Mouse (Mus musculus) lung, embryonic 16.5 days (tissue): ENCODE data around the gene Ccdc9. TPM values are rescaled to one million over a fixed set of nuclear protein-coding genes. Genes with fewer than 3 reads are reported as not detected.
"Not testable (repeated sequence)": the region's sequence is repeated elsewhere in the genome, so short reads cannot be mapped to it uniquely, and the experiment has no call there.

ENCODE experiments used
- ATAC-seq: fragments of 200-750 bp; cut with Nextera tagmentation; 2 replicates; pipeline ENCODE4 v1.8.0; 2017; ENCODE audit warnings: low read depth, mild to moderate bottlenecking, moderate library complexity
- H3K27ac ChIP-seq: fragments of 300-500 bp; sonication (generic); 2 replicates; pipeline ENCODE4 v1.5.1; 2014; ENCODE audit warnings: mild to moderate bottlenecking, control low read depth, low read length
- H3K27me3 ChIP-seq: fragments of 300-500 bp; sonication (generic); 2 replicates; pipeline ENCODE4 v1.6.1; 2014; ENCODE audit warnings: low read depth, low read length, mixed read lengths; ENCODE audit not compliant: control insufficient read depth, insufficient read depth
- H3K36me3 ChIP-seq: fragments of 300-500 bp; sonication (generic); 2 replicates; pipeline ENCODE4 v1.6.1; 2014; ENCODE audit warnings: low read length; ENCODE audit not compliant: control insufficient read depth, insufficient read depth
- H3K4me1 ChIP-seq: fragments of 300-500 bp; sonication (generic); replicated peaks from 2 replicates; pipeline ENCODE4 v1.6.1; 2014; ENCODE audit warnings: low read length, mixed read lengths; ENCODE audit not compliant: control insufficient read depth, insufficient read depth
- H3K4me2 ChIP-seq: fragments of 300-500 bp; sonication (generic); 2 replicates; pipeline ENCODE4 v1.6.1; 2014; ENCODE audit warnings: low read depth, low read length, control low read depth
- H3K4me3 ChIP-seq: fragments of 300-500 bp; sonication (generic); 2 replicates; pipeline ENCODE4 v1.5.1; 2014; ENCODE audit warnings: mild to moderate bottlenecking, low read length, control low read depth
- H3K9ac ChIP-seq: fragments of 300-500 bp; sonication (generic); 2 replicates; pipeline ENCODE4 v1.6.1; 2014; ENCODE audit warnings: low read length, control low read depth
- H3K9me3 ChIP-seq: fragments of 300-500 bp; sonication (generic); 2 replicates; pipeline ENCODE4 v1.6.1; 2016; ENCODE audit warnings: low read length; ENCODE audit not compliant: control insufficient read depth
- WGBS: fragments of 180-500 bp; shearing (Covaris S2); extraction: QIAGEN DNeasy Blood & Tissue Kit; methylation state at CpG from one replicate; pipeline ENCODE4 v1.1.7; 2014; 5-methylcytosine and 5-hydroxymethylcytosine counted together
- polyA plus RNA-seq: library from polyadenylated mRNA; unstranded; fragments of >200 nt; fragmentation: Nextera tagmentation; extraction: Ambion mirVana; gene quantifications from 2 replicates; pipeline ENCODE4 v1.2.1, GENCODE M21; 2015

Gene Ccdc9
- polyA plus RNA-seq, 1 experiment from 2014 or later, result 20.1 TPM

DNA sequence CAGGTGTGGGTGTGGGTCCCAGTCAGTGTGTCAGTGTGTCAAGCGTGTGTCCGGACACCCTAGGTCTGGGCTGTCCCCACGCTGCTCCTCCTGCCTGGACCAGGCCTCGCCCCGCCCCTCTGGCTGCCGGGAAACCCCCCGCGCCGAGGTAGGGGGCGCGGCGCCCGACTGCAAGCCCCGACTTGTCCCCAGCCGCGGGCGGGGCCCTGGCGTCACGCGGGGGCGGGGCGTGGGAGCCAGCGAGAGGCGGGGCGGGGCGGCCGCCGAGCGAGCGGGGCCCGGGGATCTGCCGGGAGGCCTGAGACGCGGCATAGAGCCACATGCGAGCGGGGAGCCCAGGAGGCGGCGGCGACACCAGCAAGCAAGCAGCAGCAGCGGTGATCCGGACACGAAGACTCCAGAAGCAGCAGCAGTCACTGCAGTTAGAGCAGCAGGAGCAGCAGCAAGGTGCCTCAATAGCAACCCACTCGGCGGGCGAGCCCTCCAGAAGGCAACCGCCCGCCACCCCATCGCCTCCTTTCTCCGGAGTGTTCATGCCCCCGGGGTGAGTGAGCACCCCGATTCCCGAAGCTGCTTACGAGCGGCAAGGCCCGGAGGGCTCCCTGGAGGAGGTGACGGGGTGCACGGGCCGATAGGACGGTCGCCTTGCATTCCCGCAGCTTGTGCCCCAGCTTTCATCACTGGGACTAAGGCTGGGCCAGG lies 22.9 kb upstream of the Ccdc9 start:
- peak overlapping the region; percentile 71 for H3K9ac ChIP-seq
- peak overlapping the region; percentile 55 for H3K27ac ChIP-seq
- peaks cover 4% of the 10 kb centered on the region; the same call in 1 of the 2 replicates for H3K27me3 ChIP-seq
- H3K4me2 ChIP-seq, result peak overlapping the region; percentile 100
- peak; percentile 49 for ATAC-seq
- H3K4me1 ChIP-seq, result peaks cover 46% of the 10 kb centered on the region
- H3K9me3 ChIP-seq, result no peaks in the 10 kb centered on the region
- H3K36me3 ChIP-seq, result no peaks in the 10 kb centered on the region
- H3K4me3 ChIP-seq, result peak overlapping the region; percentile 72
- WGBS, result under 1% methylated on average over 59 of the region's 61 CpGs

GRCm38 (mm10) chr7:16308555-16309317 lies 22.1 kb upstream of the Ccdc9 start:
- Histone ChIP-seq H3K36me3 (no peaks in the 10 kb centered on the region), H3K27me3 (peaks cover 4% of the 10 kb centered on the region; the same call in 1 of the 2 replicates), H3K4me3 (peak overlapping the region; percentile 72), H3K9ac (peak overlapping the region; percentile 71), H3K4me1 (peaks cover 41% of the 10 kb centered on the region), H3K4me2 (peak overlapping the region; percentile 100), H3K9me3 (no peaks in the 10 kb centered on the region), H3K27ac (peak overlapping the region; percentile 16; the same call in 1 of the 2 replicates)
- 24% methylated on average over 16 of the region's 16 CpGs for WGBS
- no peak for ATAC-seq

DNA sequence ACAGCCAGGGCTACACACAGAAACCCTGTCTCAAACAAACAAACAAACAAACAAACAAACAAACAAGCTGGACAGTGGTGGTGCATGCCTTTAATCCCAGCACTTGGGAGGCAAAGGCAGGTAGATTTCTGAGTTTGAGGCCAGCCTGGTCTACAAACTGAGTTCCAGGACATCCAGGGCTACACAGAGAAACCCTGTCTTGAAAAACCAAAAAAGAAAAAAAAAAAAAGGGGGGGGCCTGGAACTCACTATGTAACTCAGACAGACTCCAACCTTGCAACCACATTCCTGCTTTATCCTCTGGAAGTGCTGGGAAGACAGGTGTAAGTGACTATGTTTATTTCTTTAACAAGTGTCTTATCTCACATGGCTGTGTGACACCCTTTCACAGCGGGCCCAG lies 21.5 kb upstream of the Ccdc9 start, which contains the start of gene Bbc3:
TSS of gene Bbc3 (plus strand) at position 301 of the 400 bp plus-strand sequence.
- H3K4me3 ChIP-seq, result peak within 1 kb of the TSS; percentile 72
- peaks cover 38% of the 10 kb centered on the region for H3K4me1 ChIP-seq
- H3K9me3 ChIP-seq, H3K36me3 ChIP-seq, H3K27me3 ChIP-seq, ATAC-seq: not testable (repeated sequence)
- 19% methylated on average over 1 of the region's 1 CpGs for WGBS
- peak within 1 kb of the TSS; percentile 100 for H3K4me2 ChIP-seq
- peak within 1 kb of the TSS; percentile 71 for H3K9ac ChIP-seq
- peak within 1 kb of the TSS; percentile 16; the same call in 1 of the 2 replicates for H3K27ac ChIP-seq

- not testable (repeated sequence) for H3K27me3 ChIP-seq, H3K27ac ChIP-seq, ATAC-seq, H3K4me3 ChIP-seq, H3K4me2 ChIP-seq, H3K9ac ChIP-seq, H3K9me3 ChIP-seq, H3K36me3 ChIP-seq
- H3K4me1 ChIP-seq, result peaks cover 32% of the 10 kb centered on the region
- WGBS, result 70% methylated on average over 6 of the region's 6 CpGs
Measured at GRCm38 (mm10) chr7:16307141-16307540, 20.5 kb upstream of the Ccdc9 start.

DNA sequence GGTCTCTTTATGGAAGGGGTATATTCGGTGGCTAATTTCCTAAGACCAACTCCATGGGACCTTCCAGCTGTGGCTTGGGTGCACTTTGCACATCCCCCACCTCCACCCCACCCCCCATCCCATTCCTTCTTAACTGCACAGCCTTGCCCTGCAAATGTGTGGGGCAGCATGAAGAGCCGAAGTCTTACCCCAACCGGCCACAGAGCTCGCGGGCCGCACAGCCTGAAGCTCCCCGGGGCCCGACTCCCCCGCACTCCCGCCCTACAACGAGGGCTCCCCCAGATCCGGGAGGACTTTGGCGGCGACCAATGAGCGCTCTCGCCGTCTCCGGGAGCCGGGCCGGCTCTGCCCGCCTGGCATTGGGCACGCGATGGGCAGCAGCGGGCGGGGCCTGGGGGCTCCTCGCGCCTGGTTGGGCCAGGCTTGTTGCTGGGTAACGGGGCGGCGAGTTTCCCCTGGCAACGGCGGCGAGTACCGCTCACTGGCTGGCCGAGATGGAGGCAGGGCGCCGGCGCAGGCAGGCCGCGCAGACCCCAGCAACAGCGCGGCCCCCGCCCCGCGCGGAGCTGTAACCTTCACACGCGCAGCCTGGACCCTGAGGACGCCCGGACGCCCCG lies 12.9 kb upstream of the Ccdc9 start:
- no peaks in the 10 kb centered on the region for H3K27me3 ChIP-seq
- H3K4me1 ChIP-seq, result peaks cover 26% of the 10 kb centered on the region
- no peaks in the 10 kb centered on the region for H3K36me3 ChIP-seq
- H3K27ac ChIP-seq, result no peak overlapping the region
- H3K9ac ChIP-seq, result peak overlapping the region; percentile 42; the same call in 1 of the 2 replicates
- 2% methylated on average over 52 of the region's 52 CpGs for WGBS
- peak overlapping the region; percentile 43 for H3K4me3 ChIP-seq
- no peaks in the 10 kb centered on the region for H3K9me3 ChIP-seq
- H3K4me2 ChIP-seq, result peak overlapping the region; percentile 62
- ATAC-seq, result peak; percentile 65

GRCm38 (mm10) chr7:16298927-16299326 lies 12.3 kb upstream of the Ccdc9 start:
- Histone ChIP-seq H3K9me3 (no peaks in the 10 kb centered on the region), H3K36me3 (no peaks in the 10 kb centered on the region), H3K27me3 (no peaks in the 10 kb centered on the region), H3K9ac (no peak overlapping the region), H3K4me3 (no peak overlapping the region), H3K4me2 (no peak overlapping the region), H3K4me1 (peaks cover 28% of the 10 kb centered on the region), H3K27ac (no peak overlapping the region)
- 78% methylated on average over 5 of the region's 5 CpGs for WGBS
- ATAC-seq, result no peak

- no peak for ATAC-seq
- no peak overlapping the region for H3K4me2 ChIP-seq
- no peaks in the 10 kb centered on the region for H3K36me3 ChIP-seq
- peak overlapping the region; percentile 37; the same call in 1 of the 2 replicates for H3K9ac ChIP-seq
- no peak overlapping the region for H3K4me3 ChIP-seq
- H3K4me1 ChIP-seq, result peaks cover 28% of the 10 kb centered on the region
- 57% methylated on average over 2 of the region's 2 CpGs for WGBS
- no peaks in the 10 kb centered on the region for H3K27me3 ChIP-seq
- no peaks in the 10 kb centered on the region for H3K9me3 ChIP-seq
- H3K27ac ChIP-seq, result peak overlapping the region; percentile 27; the same call in 1 of the 2 replicates
Measured at GRCm38 (mm10) chr7:16297616-16298015, 11.0 kb upstream of the Ccdc9 start.

DNA sequence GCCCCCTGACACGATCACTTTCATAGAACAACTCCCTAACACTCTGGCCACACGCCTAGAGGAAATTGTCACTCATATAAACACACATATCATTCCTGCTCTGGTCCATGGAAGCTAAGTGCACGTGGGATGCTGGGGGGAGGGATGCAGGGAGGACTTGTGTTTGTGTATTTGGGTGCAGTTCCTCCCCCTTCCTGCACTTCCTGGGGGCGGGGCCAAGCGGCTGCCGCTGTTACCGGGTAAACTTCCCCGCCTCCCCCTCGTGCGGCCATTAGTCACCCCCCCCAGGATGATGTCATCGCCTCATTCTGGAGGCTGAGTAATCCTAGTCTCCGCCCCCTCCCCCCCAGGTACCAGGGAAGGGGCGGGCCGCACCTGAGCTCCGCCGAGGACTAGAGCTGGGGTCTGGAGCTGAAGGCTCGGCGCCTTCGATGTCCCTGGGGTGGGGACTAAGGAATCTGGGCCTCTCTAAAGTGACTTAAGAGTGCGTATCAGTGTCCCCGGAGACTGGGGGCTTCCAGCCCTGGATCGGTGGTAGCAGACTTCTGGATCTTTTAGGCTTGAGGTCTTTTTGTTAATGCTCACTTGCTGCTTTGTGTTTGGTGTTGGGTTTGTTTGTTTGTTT lies 10.3 kb upstream of the Ccdc9 start:
- H3K9me3 ChIP-seq, result no peaks in the 10 kb centered on the region
- peak overlapping the region; percentile 71 for H3K4me2 ChIP-seq
- peak overlapping the region; percentile 43 for H3K4me3 ChIP-seq
- ATAC-seq, result peak; percentile 37
- peaks cover 28% of the 10 kb centered on the region for H3K4me1 ChIP-seq
- H3K36me3 ChIP-seq, result no peaks in the 10 kb centered on the region
- H3K9ac ChIP-seq, result peak overlapping the region; percentile 62
- H3K27me3 ChIP-seq, result no peaks in the 10 kb centered on the region
- WGBS, result 1% methylated on average over 22 of the region's 22 CpGs
- peak overlapping the region; percentile 75 for H3K27ac ChIP-seq
